Mouse (Mus musculus) natural killer cell, adult 2 months (primary cell): ENCODE measurements around the gene C5ar2.
"Not testable (repeated sequence)": the region's sequence is repeated elsewhere in the genome, so short reads cannot be mapped to it uniquely, and the experiment has no call there.

ENCODE experiments used
- DNase-seq, 2 experiments: peaks; one replicate each; pipeline ENCODE4 v3.0.0; 2022; ENCODE audit warnings: low spot score in 2 of 2

C5ar2 gene

GRCm38 (mm10) chr7:16244067-16244466 is at the start of gene C5ar2:
TSS of gene C5ar2 (minus strand) at chr7:16244154.
- DNase-seq, result no peak

GRCm38 (mm10) chr7:16287791-16288190 is 43.8 kb upstream of the C5ar2 start:
- no peak for DNase-seq

DNA sequence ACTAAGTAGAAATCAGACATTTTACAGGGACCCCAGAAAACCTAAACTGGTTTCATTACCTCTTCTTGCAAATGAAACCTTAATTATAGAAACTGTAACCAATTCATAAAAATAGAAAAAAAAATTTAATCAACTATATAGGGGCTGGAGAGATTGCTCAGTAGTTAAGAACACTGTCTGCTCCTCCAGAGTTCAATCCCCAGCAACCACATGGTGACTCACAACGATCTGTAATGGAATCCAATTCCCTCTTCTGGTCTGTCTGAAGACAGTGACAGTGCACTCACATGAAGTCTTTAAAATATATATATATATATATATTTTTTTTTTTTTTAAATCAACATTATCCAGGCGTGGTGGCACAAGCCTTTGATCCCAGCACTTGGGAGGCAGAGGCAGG is 43.1 kb upstream of the C5ar2 start:
- DNase-seq, result no peak

DNA sequence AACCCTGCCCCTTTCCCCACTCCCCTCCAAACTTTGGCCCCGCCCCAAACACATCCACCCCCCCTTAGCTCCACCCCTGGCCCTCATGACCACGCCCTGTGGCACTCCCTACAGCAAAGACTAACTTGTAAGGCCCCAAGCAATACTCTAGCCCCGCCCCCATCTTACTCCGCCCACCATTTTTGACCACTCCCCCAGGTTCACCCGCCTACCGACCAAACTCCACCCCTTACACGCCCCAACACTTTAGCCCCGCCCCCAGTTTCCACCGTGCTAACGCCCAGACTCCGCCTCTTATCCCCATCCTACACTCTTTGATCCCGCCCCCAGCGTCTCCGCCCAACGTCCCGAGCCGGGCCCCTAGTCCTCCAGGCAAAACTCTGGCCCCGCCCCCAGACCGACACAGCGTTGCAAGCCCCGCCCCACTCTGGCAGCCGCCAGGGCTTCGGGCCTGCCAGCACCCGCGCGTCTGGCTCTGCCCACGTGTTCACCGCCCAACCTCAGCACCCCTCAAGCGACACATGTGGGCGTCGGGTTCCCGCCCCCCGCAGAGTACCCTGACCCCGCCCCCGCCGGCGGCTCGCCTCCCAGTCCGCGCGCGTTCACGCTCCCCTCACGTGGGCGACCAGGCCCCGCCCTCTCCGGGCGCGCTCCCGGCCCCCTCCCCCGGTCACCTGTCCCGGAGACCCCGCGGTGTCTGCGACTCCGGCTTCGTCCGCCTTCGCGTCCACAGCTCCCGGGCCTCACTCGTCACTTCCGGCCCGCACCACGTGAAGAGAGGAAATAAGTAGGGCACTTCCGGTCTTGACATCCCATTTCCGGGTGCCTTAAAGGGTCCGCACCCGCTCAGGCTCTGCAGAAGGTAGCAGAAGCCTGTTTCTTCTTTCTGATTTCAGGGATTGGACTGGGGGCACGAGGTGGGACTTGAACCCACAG is 42.3 kb upstream of the C5ar2 start, which contains the start of gene Ccdc9:
Gene Ccdc9, minus strand, starts transcription at position 770 of the 936 bp plus-strand sequence.
- peak; percentile 100 for DNase-seq

DNA sequence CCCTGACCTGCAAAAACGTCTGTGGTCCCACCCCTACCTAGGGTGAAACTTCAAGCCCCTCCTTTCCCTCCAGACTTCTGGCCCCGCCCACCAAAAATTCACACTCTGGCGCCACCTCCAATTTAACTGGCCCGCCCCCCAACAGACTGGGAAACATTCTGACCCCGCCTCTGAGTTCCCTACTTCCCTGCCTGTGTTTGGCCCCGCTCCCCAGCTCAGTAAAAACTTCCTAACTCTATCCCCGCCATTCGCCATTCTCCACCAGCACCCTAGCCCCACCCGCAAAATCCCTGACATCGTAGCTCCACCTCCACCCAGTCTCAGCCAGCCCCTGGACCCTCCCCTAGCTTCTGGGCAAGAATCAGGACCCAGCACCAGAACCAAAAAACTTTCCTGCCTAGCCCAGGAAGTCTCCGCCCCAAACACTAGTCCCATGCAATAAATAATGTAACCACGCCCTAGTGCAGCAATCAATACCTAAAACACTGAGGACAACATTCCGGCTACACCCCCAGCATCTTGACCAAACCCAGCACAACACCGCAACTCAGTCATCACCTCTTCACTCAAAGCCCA is 41.6 kb upstream of the C5ar2 start:
- peak; percentile 59 to 60 for DNase-seq

DNA sequence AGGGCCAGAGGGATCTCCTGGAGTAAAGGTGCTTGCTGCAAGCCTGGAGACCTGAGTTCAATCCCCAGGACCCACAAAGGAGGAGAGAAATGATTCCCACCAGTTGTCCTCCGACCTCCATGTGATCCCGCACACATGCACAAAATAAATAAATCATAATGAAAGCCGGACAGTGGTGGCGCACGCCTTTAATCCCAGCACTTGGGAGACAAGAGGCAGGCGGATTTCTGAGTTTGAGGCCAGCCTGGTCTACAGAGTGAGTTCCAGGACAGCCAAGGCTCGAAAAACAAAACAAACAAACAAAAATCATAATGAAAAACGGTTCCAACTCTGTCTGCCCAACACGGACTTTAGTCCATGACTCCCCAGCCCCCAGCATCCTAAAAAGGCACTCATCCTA is 41.0 kb upstream of the C5ar2 start:
- DNase-seq, result no peak

- DNase-seq, result no peak
These were observed 40.0 kb upstream of the C5ar2 start for GRCm38 (mm10) chr7:16284001-16284400.

DNA sequence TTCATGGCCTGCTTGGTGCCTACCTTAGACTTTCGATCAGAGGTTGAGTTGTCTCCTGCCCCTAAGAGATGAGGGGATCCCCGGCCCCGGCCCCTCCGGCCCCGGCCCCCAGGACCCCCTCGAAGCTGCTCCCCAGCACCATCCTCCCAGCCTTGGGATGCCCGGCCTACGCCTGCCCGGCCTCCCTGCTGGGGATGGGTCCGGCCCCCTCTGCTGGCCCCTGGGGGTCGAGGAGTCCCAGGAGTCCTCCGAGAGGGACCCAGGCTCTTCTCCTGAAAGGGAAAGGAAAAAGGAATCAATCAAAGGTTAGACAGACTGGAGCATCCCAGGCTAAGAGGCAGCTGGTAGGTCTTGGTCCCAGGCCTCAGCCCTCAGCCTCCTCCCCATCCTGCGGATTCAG is 38.4 kb upstream of the C5ar2 start:
- DNase-seq, result no peak

DNA sequence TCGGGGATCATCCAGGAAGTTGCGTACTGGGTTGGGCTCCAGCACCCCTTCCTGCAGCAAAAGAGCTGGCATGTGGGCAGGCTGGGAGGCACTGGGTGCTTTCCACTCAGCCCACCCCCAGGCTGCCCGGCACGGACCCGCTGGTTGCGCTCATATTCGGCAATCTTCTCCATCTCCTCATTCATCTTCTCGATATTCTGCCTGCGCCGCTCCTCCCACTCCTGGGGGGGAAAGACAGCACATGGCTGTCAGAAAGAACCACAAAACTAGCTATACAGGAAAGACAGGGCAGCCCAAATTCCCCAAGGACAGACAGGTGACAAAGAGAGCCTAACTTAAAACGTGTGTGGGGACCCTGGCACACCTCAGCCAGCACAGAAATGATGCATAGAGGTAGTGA is 36.8 kb upstream of the C5ar2 start:
- DNase-seq, result no peak

- DNase-seq, result no peak
These were observed 31.3 kb upstream of the C5ar2 start for GRCm38 (mm10) chr7:16274922-16275890.

DNA sequence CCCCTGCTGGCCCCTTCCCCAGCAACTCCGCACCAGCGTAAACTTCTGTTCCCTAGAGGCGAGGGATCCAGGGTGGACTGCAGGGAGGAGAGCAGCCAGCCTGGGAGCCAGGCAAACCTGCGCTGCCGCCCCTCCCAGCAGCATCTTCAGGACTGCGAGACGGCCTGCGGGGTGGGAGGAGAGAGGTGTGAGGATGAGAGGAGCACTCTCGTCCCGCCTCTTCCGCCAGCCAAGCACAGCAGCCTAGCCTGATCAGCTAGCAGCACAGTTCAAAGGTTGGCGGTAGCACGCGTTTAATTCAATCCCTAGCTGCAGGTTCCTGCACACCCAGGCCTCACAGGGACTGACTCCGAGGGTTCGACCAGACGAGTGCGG is 29.8 kb upstream of the C5ar2 start:
- peak; percentile 81 to 83 for DNase-seq

DNA sequence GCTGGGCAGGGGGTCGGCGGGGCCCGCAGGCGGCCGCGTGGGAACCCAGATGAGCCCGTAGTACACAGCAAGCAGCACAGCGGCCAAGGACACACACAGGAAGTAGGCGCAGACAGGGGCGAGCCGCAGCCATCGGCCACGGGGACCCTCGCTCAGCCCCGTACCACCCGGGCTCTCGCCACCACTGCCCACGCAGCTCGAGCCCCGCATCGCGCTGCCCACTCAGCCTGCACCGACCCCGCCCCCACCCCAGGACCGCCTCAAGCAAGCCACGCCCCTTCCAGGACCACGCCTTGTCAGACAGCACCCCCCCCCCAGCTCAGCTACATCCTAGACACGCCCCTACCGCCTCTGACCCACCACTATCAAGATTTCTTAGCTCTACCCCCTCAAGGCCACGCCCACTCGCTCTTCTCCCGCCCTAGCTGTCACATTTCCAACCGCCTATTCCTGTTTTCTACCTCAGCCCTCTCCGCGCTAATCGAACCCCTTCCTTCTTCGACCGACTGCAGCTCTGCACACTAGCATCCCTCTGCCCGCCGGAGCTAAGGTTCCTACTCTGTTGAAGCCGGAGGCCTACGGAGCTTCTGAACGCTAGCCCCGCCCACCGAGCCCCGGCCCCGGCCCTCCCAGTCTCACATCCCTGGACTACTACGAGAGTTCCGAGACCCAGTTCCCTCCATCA is 29.3 kb upstream of the C5ar2 start, which contains the start of gene Inafm1:
Gene Inafm1, minus strand, starts transcription at position 537 of the 685 bp plus-strand sequence.
- DNase-seq, result peak; percentile 76 to 85

DNA sequence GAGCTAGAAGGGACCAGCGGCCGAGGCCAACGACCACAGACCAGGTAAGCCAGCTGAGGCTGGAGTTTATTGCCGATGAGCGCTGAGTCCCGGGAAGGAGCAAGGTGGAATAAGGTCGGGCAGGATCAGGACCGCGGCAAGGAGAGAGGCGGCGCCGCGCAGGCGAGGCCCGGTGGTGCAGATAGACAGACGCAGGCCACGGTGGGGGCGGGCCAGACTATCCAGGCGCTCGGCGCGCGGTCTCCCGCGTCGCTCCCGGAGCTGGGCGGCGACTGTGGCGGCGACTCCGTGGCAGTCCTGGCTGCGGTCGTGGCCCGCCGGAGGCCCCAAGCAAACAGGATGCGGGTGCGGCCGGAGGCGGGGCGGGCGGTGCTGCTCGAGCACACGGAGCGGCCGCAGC is 28.7 kb upstream of the C5ar2 start:
- DNase-seq, result peak in 1 of 2 experiments; percentile 53

- no peak for DNase-seq
These were observed 27.2 kb upstream of the C5ar2 start for GRCm38 (mm10) chr7:16271139-16271538.

- DNase-seq, result not testable (repeated sequence)
These were observed 22.6 kb upstream of the C5ar2 start for GRCm38 (mm10) chr7:16266593-16266992.

GRCm38 (mm10) chr7:16265856-16266255 is 21.9 kb upstream of the C5ar2 start:
- DNase-seq, result no peak

- no peak for DNase-seq
These were observed 19.9 kb upstream of the C5ar2 start for GRCm38 (mm10) chr7:16263843-16264242.

DNA sequence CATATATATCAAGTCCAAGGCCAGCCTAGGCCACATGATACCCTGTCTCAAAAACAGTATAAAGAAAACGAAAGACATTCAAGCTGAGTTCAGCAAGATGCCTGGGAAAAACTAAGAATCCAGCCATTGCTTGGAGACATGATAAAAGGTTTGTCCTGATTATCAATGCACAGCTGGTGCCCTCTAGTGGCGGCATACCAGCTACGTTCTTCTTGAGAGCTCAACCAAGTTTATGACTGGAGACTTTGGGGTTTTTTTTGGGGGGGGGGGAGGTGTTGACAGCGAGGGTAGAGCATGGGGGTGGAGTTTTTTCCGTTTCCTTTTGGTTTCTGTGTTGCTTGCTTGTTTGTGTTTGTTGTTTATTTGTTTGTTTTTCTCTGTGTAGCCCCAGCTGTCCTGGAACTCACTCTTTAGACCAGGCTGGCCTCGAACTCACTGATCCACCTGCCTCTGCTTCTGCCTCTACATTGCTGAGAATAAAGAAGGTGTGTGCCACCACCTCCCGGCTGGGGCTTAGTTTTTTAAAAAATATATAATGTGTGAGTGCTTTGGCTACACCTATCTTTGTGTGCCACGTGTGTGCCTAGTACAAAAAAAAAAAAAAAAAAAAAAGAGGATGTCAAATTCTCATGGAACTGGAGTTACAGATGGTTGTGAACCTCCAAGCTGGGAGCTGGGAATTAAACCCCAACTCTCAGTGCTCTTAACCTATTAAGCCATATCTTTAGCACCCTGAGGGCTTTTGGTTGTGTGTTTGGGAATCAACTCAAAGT is 19.2 kb upstream of the C5ar2 start:
- DNase-seq, result peak; percentile 72 to 84

GRCm38 (mm10) chr7:16261097-16261496 is 17.1 kb upstream of the C5ar2 start:
- DNase-seq, result peak; percentile 46 to 50

DNA sequence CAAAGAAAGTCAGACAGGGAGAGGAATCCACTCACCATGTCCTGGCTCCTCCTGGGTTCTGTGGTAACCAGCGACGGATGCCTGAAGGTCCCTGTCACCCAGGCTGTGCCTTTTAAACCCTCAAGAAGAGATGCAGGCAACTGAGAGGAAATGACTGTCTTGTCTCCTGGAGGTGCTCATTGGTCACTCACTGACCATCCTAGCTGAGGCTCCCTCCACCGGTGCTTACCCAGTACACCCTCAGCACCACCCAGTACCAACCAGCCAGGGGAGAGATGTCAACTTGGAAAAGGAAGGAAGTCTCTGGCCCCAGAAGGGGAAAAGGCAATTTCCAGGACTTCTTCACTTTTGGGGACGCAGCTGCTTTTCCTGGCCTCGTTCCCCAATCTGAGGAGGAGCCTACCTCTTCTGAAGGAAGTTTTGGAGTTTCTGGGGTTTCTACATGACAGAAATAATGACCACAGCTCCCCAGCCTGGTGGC is 15.2 kb upstream of the C5ar2 start, which contains the start of gene C5ar1:
Gene C5ar1, minus strand, starts transcription at position 431 of the 481 bp plus-strand sequence.
- DNase-seq, result no peak
